Mouse (Mus musculus) heart, adult 2 months (tissue): ENCODE data around the gene Spata20.

Source experiments
- CTCF ChIP-seq: fragments of 200-600 bp; IDR thresholded peaks from 2 replicates; pipeline ENCODE4 v1.8.1; 2022; ENCODE audit warnings: antibody characterized with exemption, mild to moderate bottlenecking, moderate library complexity
- POLR2A ChIP-seq: fragments of 200-500 bp; IDR thresholded peaks from 2 replicates; pipeline ENCODE4 v1.6.1; 2011; ENCODE audit warnings: mild to moderate bottlenecking, low read depth, low read length, control low read depth; ENCODE audit not compliant: insufficient read depth

DNA sequence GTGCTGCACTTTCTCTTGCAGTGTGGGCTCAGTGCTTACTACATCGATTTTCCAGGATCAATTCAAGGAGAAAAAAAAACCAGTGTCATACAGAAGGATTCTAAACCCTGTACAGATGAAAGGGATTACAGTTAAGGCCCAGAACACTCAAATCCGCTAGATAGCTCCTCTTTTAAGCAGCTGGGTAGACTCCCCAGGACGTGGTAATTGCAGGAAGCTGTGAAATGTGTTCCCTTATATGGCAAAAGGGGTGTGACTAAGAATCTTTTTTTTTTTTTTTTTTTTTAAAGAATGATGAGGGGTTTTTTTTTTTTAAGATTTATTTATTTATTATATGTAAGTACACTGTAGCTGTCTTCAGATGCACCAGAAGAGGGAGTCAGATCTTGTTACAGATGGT, 42.9 kb upstream of the Spata20 start:
- no peak for TF ChIP-seq CTCF
- no peak for TF ChIP-seq POLR2A
